Mouse (Mus musculus): ENCODE results near the gene Ugt1a1. TPM values are rescaled to one million over a fixed set of nuclear protein-coding genes. Genes with fewer than 3 reads are reported as not detected.
A peak's percentile ranks its signal among the peaks of the same experiment; 100 is the strongest.

Ugt1a1 gene
- total and polyA plus RNA-seq, 3 experiments, result 0.19 TPM; not detected in 2

GRCm38 (mm10) chr1:88260114-88260513 lies 48.4 kb downstream of the Ugt1a1 start:
- TF ChIP-seq POLR2AphosphoS2 (IDR thresholded peaks at IDR 0.05; ENCODE audit: low read depth, low read length) (peak; percentile 4; the same call in 1 of the 2 replicates), RCOR1 (conservative IDR thresholded peaks at IDR 0.05; ENCODE audit: low read depth, low read length) (no peak)
- Histone ChIP-seq H3K9me3 (replicated peaks; ENCODE audit: low read length) (peaks cover 35% of the 10 kb centered on the region), H3K9ac (ENCODE audit: insufficient read depth, low read depth) (no peak overlapping the region), H3K27ac (ENCODE audit: insufficient read depth, low read depth) (no peak overlapping the region), H3K4me3 (replicated peaks in 1 of 3; ENCODE audit: low read depth in 2 of 3, low read length in 2 of 3, poor library complexity in 1 of 3) (no peak overlapping the region), H3K27me3 (replicated peaks) (peaks cover under 1% of the 10 kb centered on the region), H3K79me2 (replicated peaks; ENCODE audit: control insufficient read depth, extremely low read depth, insufficient read depth, poor library complexity, severe bottlenecking) (no peaks in the 10 kb centered on the region), H3K4me2 (ENCODE audit: insufficient read depth, low read depth, poor library complexity, severe bottlenecking) (no peak overlapping the region), H3K4me1 (ENCODE audit: control insufficient read depth in 1 of 2, insufficient read depth in 2 of 2) (peaks cover 2 to 29% of the 10 kb centered on the region in 2 experiments; a peak in 3 of 4 replicates), H3K36me3 (replicated peaks in 1 of 2; ENCODE audit: control insufficient read depth in 1 of 2, insufficient read depth in 1 of 2, low read length in 1 of 2) (peaks cover 25 to 53% of the 10 kb centered on the region in 2 experiments)
- no peak for DNase-seq (ENCODE audit: extremely low read depth)
- in situ Hi-C loops (cut with MboI; ENCODE audit: low pct_ligation_motif_present, low pct_unique_long_range_greater_than_20kb, low sequenced_read_pairs) (no loop called here), dilution Hi-C loops (cut with MboI; ENCODE audit: extremely low pct_ligation_motif_present, extremely low pct_unique_long_range_greater_than_20kb, low sequenced_read_pairs) (no loop called here)

- Histone ChIP-seq H3K4me3 (replicated peaks in 1 of 3; ENCODE audit: low read depth in 2 of 3, low read length in 2 of 3, poor library complexity in 1 of 3) (no peak overlapping the region), H3K36me3 (replicated peaks in 1 of 2; ENCODE audit: control insufficient read depth in 1 of 2, insufficient read depth in 1 of 2, low read length in 1 of 2) (peaks cover 32 to 60% of the 10 kb centered on the region in 2 experiments), H3K9ac (ENCODE audit: insufficient read depth, low read depth) (no peak overlapping the region), H3K4me1 (ENCODE audit: control insufficient read depth in 1 of 2, insufficient read depth in 2 of 2) (peaks cover 2 to 29% of the 10 kb centered on the region in 2 experiments; a peak in 3 of 4 replicates), H3K79me2 (replicated peaks; ENCODE audit: control insufficient read depth, extremely low read depth, insufficient read depth, poor library complexity, severe bottlenecking) (no peaks in the 10 kb centered on the region), H3K27me3 (replicated peaks) (no peaks in the 10 kb centered on the region), H3K9me3 (replicated peaks; ENCODE audit: low read length) (peaks cover 29% of the 10 kb centered on the region), H3K27ac (ENCODE audit: insufficient read depth, low read depth) (no peak overlapping the region), H3K4me2 (ENCODE audit: insufficient read depth, low read depth, poor library complexity, severe bottlenecking) (no peak overlapping the region)
- dilution Hi-C loops (cut with MboI; ENCODE audit: extremely low pct_ligation_motif_present, extremely low pct_unique_long_range_greater_than_20kb, low sequenced_read_pairs), result no loop called here
- DNase-seq (ENCODE audit: extremely low read depth), result no peak
- TF ChIP-seq ZMIZ1 (IDR thresholded peaks at IDR 0.05; ENCODE audit: low read depth, low read length), result 0 out of 2 replicates have a peak, but pooled peaks have one; percentile 64
- peak; percentile 3; the same call in 1 of the 2 replicates for TF ChIP-seq POLR2A (IDR thresholded peaks at IDR 0.05; ENCODE audit: low read depth, low read length)
- TF ChIP-seq EP300 (IDR thresholded peaks at IDR 0.05; ENCODE audit: low read length), result no peak
- in situ Hi-C loops (cut with MboI; ENCODE audit: low pct_ligation_motif_present, low pct_unique_long_range_greater_than_20kb, low sequenced_read_pairs), result no loop called here
Measured at GRCm38 (mm10) chr1:88260604-88261377, 49.0 kb downstream of the Ugt1a1 start.

- Histone ChIP-seq H3K4me2 (ENCODE audit: insufficient read depth, low read depth, poor library complexity, severe bottlenecking) (no peak overlapping the region), H3K27me3 (replicated peaks) (no peaks in the 10 kb centered on the region), H3K4me1 (ENCODE audit: control insufficient read depth in 1 of 2, insufficient read depth in 2 of 2) (peaks cover 2 to 29% of the 10 kb centered on the region in 2 experiments; a peak in 3 of 4 replicates), H3K27ac (ENCODE audit: insufficient read depth, low read depth) (no peak overlapping the region), H3K9ac (ENCODE audit: insufficient read depth, low read depth) (no peak overlapping the region), H3K4me3 (replicated peaks in 1 of 3; ENCODE audit: low read depth in 2 of 3, low read length in 2 of 3, poor library complexity in 1 of 3) (no peak overlapping the region), H3K79me2 (replicated peaks; ENCODE audit: control insufficient read depth, extremely low read depth, insufficient read depth, poor library complexity, severe bottlenecking) (no peaks in the 10 kb centered on the region), H3K36me3 (replicated peaks in 1 of 2; ENCODE audit: control insufficient read depth in 1 of 2, insufficient read depth in 1 of 2, low read length in 1 of 2) (peaks cover 40 to 69% of the 10 kb centered on the region in 2 experiments), H3K9me3 (replicated peaks; ENCODE audit: low read length) (peaks cover 23% of the 10 kb centered on the region)
- no peak for DNase-seq (ENCODE audit: extremely low read depth)
- in situ Hi-C loops (cut with MboI; ENCODE audit: low pct_ligation_motif_present, low pct_unique_long_range_greater_than_20kb, low sequenced_read_pairs), result no loop called here
- dilution Hi-C loops (cut with MboI; ENCODE audit: extremely low pct_ligation_motif_present, extremely low pct_unique_long_range_greater_than_20kb, low sequenced_read_pairs), result no loop called here
- no peak for TF ChIP-seq MYC (IDR thresholded peaks at IDR 0.05; ENCODE audit: low read depth, low read length)
- TF ChIP-seq KAT2A (IDR thresholded peaks at IDR 0.05; ENCODE audit: insufficient replicate concordance, low read length), result 0 out of 2 replicates have a peak, but pooled peaks have one; percentile 22
- no peak for TF ChIP-seq NELFE (IDR thresholded peaks at IDR 0.05; ENCODE audit: low read depth, low read length)
- no peak for TF ChIP-seq ETS1 (conservative IDR thresholded peaks at IDR 0.05; ENCODE audit: low read depth, low read length)
- TF ChIP-seq ZMIZ1 (IDR thresholded peaks at IDR 0.05; ENCODE audit: low read depth, low read length), result peak; percentile 74
- TF ChIP-seq SIN3A (IDR thresholded peaks at IDR 0.05; ENCODE audit: low read length), result 0 out of 2 replicates have a peak, but pooled peaks have one; percentile 22
- 0 out of 2 replicates have a peak, but pooled peaks have one; percentile 23 for TF ChIP-seq CHD2 (IDR thresholded peaks at IDR 0.05; ENCODE audit: low read length)
Measured at GRCm38 (mm10) chr1:88261706-88262105, 49.9 kb downstream of the Ugt1a1 start.

Data from CH12.LX (cell line).